Mouse (Mus musculus) C2C12 (cell line): Measurements from ENCODE around the gene Ube2h.

Experiments
- CEBPB ChIP-seq: IDR thresholded peaks from one replicate; pipeline ENCODE4 v1.6.1; 2011; ENCODE audit warnings: low read depth, mild to moderate bottlenecking, control low read depth, moderate library complexity
- CTCF ChIP-seq: IDR thresholded peaks from one replicate; pipeline ENCODE4 v1.5.1; 2011; ENCODE audit not compliant: control insufficient read depth, insufficient read depth, insufficient read length
- FOSL1 ChIP-seq: IDR thresholded peaks from one replicate; pipeline ENCODE4 v1.8.0; 2011; ENCODE audit warnings: mild to moderate bottlenecking, low read length; ENCODE audit not compliant: poor library complexity, insufficient read depth, severe bottlenecking
- MAX ChIP-seq: IDR thresholded peaks from one replicate; pipeline ENCODE4 v1.6.1; 2011; ENCODE audit warnings: mild to moderate bottlenecking, control low read depth
- MYOD1 ChIP-seq: IDR thresholded peaks from one replicate; pipeline ENCODE4 v1.6.1; 2011; ENCODE audit warnings: low read depth; ENCODE audit not compliant: control insufficient read depth, insufficient read length
- MYOG ChIP-seq: IDR thresholded peaks from one replicate; pipeline ENCODE4 v1.6.1; 2011; ENCODE audit not compliant: control insufficient read depth, insufficient read length; ENCODE audit errors: extremely low read depth
- USF1 ChIP-seq: IDR thresholded peaks from one replicate; pipeline ENCODE4 v1.6.1; 2011; ENCODE audit warnings: low read depth, mild to moderate bottlenecking, control low read depth, moderate library complexity

DNA sequence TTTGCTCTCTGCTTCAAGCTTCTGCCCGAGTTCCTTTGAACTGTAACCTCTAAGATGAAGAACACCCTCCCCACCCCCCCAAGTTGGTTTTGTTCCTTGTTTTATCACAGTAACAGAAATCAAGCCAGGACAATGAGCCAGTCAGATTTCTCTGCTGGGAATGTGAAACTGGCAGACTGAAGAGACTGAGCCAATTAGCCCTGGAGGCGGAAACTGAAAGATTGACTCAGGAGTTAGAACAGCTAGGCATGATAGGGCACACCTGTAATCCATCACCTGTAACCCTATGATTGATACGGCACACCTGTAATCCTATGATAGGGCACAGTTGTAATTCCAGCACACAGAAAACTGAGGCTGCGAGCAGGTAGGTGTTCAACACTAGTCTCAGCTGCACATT lies 27.9 kb upstream of the Ube2h start:
- no peak for TF ChIP-seq CTCF
- no peak for TF ChIP-seq CEBPB
- TF ChIP-seq MAX, result no peak
- no peak for TF ChIP-seq MYOD1
- TF ChIP-seq MYOG, result no peak
- TF ChIP-seq USF1, result no peak
- no peak for TF ChIP-seq FOSL1
